Mouse (Mus musculus): ENCODE measurements around the gene Olfr553. TPM values are rescaled to one million over a fixed set of nuclear protein-coding genes. Genes with fewer than 3 reads are reported as not detected.
"Not testable (repeated sequence)": the region's sequence is repeated elsewhere in the genome, so short reads cannot be mapped to it uniquely, and the experiment has no call there.

The Olfr553 gene
- total RNA-seq (2021): not detected
- long read RNA-seq, experiment 1: 0 reads
- long read RNA-seq, experiment 2: 0 reads

DNA sequence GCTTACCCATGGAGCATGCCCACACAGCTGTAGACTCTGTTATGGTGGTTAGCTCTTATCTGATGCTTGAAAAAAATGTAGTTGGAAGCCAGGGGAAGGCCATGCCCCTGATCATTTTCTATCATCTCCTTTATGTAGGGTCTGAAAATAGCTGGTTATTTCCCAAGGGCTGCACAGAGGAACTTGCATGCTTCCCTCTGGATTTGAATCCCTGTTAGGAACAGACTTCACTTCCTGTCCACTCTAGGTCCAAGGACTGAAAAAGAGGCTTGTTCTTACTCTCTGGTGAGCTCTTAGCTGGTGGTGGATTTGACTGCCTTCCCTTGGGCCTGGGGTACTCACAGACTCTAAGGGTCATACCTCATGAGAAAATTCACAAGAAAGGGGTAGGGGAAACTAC, at the start of gene Olfr553:
TSS of gene Olfr553 (minus strand) at position 101 of the 400 bp plus-strand sequence.
- DNase-seq: no peak

DNA sequence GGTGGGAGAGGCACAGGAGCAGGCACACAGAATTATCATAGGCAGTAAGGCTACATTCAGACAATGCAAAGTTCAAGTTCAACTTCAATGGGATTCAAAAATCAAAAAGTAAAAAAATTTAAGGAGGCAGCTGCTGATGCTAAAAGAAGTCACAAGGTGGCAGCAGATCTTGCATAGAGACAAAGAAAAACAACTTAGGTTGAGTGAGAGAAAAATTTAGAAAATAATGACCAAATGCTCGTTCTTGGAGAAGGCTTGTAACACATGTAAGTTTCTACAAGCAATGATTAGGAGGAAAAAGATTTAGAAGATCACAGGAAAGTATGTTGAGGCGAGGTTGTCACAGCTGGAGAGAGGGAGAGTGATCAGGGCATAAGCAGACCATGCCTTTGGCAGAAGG, 47.4 kb upstream of the Olfr553 start:
- no peak for DNase-seq

DNA sequence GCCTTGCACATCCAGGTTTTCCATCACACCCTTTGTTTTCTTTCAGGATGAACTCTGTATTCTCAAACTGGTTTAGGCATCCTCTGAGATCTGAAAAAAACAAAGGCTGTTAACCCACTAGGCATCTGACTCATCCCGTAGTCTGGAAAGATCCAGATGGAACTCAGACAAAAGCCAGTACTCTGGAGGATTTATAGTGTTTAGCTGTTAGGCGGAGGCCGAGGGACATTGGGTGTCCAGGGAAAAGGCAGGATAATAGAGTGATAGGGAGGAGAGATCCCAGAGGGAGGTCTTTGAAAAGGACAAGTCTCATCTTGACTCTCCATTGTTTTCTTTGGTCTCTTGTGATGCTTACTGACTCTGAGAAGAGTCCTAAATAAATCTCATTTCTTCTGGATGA, 46.6 kb upstream of the Olfr553 start, which contains the start of gene Olfr556:
TSS of gene Olfr556 (plus strand) at position 301 of the 400 bp plus-strand sequence.
- no peak for DNase-seq

- DNase-seq: no peak
These were observed 40.5 kb upstream of the Olfr553 start, which contains the start of gene Olfr555 for GRCm38 (mm10) chr7:102658523-102658922. Olfr555 (plus strand) TSS chr7:102658823.

DNA sequence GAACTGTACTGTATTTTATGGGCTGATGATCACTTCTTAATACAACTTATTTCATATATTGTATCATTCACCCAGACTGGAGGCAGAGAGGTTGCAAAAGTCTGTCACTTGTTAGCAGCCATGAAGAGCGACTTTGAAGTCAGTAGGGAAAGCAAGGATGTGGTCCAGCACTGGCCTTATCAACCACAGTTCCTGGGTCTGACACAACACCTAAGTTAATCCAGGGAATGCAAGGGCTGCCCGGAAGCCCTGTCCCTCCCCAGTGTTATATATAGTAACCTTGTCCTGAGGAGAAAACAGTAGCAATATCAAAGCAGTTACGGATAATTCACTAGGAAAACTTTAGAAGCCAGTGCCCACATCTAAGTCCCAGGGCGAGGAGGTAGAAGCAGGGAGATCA, 26.9 kb upstream of the Olfr553 start:
- DNase-seq: not testable (repeated sequence)

GRCm38 (mm10) chr7:102638132-102638531, 20.1 kb upstream of the Olfr553 start, which contains the start of gene Olfr554:
Olfr554 (plus strand) TSS chr7:102638432.
- no peak for DNase-seq

DNA sequence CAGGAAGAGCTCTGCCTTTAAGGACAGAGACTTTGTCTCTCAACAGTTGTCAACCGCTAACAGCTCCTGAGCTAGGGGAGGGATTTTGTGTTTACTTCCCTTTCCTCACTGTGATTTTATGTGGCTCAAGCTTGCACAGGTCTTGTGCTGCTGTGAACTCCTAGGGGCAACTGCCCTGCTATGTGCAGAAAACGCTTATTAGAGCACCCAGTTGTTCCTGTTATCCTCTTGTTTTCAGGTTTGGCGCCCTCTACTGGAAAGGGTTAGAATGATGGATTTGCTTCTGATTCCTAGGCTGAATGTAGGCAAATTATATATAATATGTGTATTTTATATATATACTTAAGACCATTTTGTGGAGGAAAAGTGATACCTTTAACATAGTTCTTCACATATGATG, 18.6 kb upstream of the Olfr553 start:
- DNase-seq: peak; percentile 64

DNA sequence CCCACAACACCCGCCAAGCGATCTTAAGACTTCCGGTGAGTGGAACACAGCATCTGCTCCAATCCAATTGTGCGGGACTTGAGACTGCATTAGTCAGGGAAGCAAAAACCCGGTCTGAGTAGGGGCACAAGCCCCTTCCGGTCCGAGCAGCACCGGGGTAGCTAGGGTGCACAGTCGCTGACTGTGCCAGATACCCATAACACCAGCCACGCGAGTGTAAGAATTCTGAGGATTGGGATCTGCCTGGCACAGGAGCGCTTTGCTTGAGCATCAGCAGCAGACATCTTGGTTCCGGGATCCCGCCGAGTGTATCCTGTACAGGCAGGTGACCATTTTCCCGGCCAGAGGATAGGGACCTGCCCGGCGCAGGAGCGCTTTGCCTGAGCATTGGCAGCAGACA, 2.4 kb upstream of the Olfr553 start:
- DNase-seq: not testable (repeated sequence)

DNA sequence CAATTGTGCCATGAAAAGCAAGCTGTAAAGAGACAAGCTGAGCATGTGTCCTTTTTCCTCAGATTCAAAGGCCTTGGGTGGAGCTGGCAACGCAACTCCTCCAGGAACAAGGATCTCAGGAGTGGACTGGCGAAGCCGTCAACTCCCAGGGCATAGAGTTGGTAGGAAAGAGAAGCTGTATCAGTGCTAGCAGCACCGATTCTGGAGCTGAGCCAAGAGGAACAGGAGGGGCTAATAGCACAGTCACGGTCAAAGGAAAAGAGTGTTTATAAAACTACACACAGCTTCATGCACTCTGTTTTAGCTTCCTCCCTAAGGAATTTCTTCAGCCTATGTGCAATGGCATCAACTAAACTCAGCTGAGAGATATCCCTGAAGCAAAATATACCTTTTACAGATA, 1.6 kb upstream of the Olfr553 start:
- peak; percentile 7 for DNase-seq

DNA sequence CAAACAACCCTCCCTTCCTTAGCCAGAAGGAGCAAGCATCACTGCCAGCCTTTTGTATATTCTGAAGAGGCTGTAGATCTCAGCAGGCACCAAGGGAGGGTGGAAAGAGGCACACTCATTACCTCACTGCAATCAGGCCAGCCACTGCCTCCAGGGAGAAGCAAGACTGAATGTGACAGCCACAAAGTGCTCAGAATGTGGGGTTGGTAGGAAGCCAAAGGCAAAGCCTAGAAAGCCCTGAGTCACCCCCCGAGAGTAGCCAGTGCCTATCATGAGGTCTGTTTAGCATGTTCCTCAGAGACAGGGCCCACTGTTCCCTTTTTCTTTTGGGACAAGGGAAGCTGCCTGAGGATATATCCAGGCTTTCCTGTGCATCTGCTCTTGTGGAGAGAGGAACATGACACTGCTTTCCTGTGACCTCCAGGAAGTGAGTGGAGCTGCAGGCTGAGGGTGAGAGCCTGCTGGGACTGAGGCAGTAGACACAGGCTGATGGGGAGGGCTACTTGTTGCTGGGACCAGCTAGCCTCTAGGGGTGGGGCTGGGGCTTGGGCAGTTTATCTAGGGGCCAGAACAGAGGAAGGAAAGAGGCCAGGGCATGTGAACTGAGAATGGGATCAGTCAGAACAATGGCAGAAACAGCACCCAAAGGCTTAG, 20.5 kb downstream of the Olfr553 start, which contains the start of gene Olfr552:
TSS of gene Olfr552 (plus strand) at position 393 of the 654 bp plus-strand sequence.
- no peak for DNase-seq

- no peak for DNase-seq
These were observed 26.2 kb downstream of the Olfr553 start, which contains the start of gene Olfr551 for GRCm38 (mm10) chr7:102591786-102592185. Olfr551 (minus strand) TSS chr7:102591886.

DNA sequence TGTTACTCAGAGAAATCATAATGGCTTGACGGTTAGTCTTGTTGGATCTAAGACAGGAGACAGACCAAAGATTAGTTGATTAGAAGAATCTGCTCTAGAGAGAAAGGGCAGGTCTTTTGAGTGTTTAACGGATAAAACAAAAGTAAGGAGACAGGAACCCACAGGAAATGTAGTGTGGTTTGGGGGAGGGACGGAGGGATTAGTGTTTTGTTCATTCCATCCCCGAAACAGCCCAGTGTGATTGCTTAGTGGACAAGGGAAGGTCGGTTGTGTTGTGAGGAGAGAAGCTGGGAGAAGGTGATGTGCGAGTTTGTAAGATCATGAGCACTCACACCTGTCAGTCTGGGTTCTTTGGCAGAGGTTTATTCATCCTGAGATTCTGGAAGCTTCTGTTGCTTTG, 42.0 kb downstream of the Olfr553 start:
- no peak for DNase-seq

- DNase-seq: no peak
These were observed 44.7 kb downstream of the Olfr553 start for GRCm38 (mm10) chr7:102573174-102573830.

DNA sequence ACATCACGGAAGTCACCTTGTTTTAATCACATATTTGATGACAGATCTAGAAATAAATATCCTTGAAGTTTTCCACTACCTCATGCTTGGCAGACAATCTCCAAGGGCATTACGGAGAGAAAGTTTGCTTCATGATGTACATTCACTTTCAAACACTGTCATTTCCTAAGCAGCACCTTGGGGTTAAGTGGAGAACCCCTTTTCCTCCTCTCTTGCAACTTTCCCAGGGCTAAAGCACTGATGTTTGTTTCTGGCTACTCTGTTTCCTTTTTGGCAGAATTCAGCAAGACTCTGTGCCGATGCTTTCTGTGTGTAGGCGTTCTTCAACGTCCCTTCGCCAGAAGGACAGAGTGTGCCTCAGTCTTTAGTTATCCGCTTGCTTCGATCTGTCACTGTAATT, 46.9 kb downstream of the Olfr553 start, which contains the start of gene Olfr550:
TSS of gene Olfr550 (plus strand) at position 301 of the 400 bp plus-strand sequence.
- no peak for DNase-seq

- DNase-seq: no peak
These were observed 51.8 kb downstream of the Olfr553 start for GRCm38 (mm10) chr7:102566219-102566618.

- peak; percentile 93 for DNase-seq
These were observed 52.7 kb downstream of the Olfr553 start, which contains the start of gene Trim21 for GRCm38 (mm10) chr7:102564999-102565997. Trim21 (minus strand) TSS chr7:102565486.

Other genes with a start within 250 kb of the Olfr553 start
- 10 to 100 TPM; 33.7 to 50.4 TPM for gene Rrm1, start 176.5 kb downstream of the Olfr553 start, total RNA-seq (2021)
- not detected for gene Olfr543, start 136.5 kb downstream of the Olfr553 start, total RNA-seq (2021)
- not detected for gene Olfr544, start 129.9 kb downstream of the Olfr553 start, total RNA-seq (2021)
- not detected for gene Olfr545, start 118.6 kb downstream of the Olfr553 start, total RNA-seq (2021)
- not detected for gene Olfr547, start 83.5 kb downstream of the Olfr553 start, total RNA-seq (2021)
- gene Olfr548-ps1, start 77.3 kb downstream of the Olfr553 start, total RNA-seq (2021): not detected
- not detected for gene Olfr549, start 68.3 kb downstream of the Olfr553 start, total RNA-seq (2021)
- gene Trim21, start 52.7 kb downstream of the Olfr553 start, total RNA-seq (2021): 10 to 100 TPM; 10.1 to 15.8 TPM
- gene Olfr550, start 46.8 kb downstream of the Olfr553 start, total RNA-seq (2021): not detected
- not detected for gene Olfr551, start 26.3 kb downstream of the Olfr553 start, total RNA-seq (2021)
- under 1 TPM in 1 of 2 experiments, not detected in 1; 0.12 TPM for gene Olfr552, start 20.4 kb downstream of the Olfr553 start, total RNA-seq (2021)
- gene Olfr554, start 20.2 kb upstream of the Olfr553 start, total RNA-seq (2021): not detected
- not detected for gene Olfr555, start 40.6 kb upstream of the Olfr553 start, total RNA-seq (2021)
- gene Olfr556, start 46.7 kb upstream of the Olfr553 start, total RNA-seq (2021): not detected
- gene Trim68, start 69.1 kb upstream of the Olfr553 start, total RNA-seq (2021): 10 to 100 TPM in 1 of 2 experiments, 1 to 10 TPM in 1; 6.1 to 14.3 TPM
- gene Olfr557, start 77.7 kb upstream of the Olfr553 start, total RNA-seq (2021): not detected
- 1 to 10 TPM; 1.4 to 2.6 TPM for gene Olfr558, start 84.0 kb upstream of the Olfr553 start, total RNA-seq (2021)
- not detected for gene Olfr33, start 100.9 kb upstream of the Olfr553 start, total RNA-seq (2021)
- not detected for gene Olfr559, start 109.3 kb upstream of the Olfr553 start, total RNA-seq (2021)
- not detected for gene Olfr560, start 141.1 kb upstream of the Olfr553 start, total RNA-seq (2021)
- gene Olfr78, start 141.3 kb upstream of the Olfr553 start, total RNA-seq (2021): 1 to 10 TPM; 1.5 to 2.6 TPM
- not detected for gene Olfr561, start 153.0 kb upstream of the Olfr553 start, total RNA-seq (2021)
- gene Olfr564, start 185.3 kb upstream of the Olfr553 start, total RNA-seq (2021): not detected
- gene Olfr566, start 240.5 kb upstream of the Olfr553 start, total RNA-seq (2021): not detected

All from adrenal gland, postnatal 10 days (tissue).